Mouse (Mus musculus): ENCODE measurements around the gene Cbx5. TPM values are rescaled to one million over a fixed set of nuclear protein-coding genes. Genes with fewer than 3 reads are reported as not detected.

Gene Cbx5
- polyA plus RNA-seq, 1 experiment from 2014 or later: 176 TPM

DNA sequence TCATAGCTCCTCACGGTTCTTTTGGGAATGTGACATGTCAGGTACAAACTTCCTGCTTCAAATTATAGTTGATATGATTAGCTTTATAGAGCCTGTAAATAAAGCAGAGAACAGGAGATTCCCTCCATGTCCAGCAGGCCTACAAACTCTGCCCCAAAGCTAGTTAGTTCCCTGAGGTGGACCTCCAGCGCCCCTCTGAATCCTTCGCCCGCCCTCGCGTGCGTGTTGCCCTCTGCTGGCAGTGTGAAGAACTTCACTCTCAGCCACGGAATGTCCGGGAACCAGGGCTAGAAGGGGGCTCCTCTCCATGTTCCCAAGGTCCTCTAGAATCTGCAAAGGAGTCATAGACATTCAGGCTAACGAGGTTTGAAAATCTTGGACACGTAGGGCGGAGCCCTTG lies 61.5 kb downstream of the Cbx5 start:
- no peak overlapping the region for H3K4me3 ChIP-seq
- no peak overlapping the region for H3K4me2 ChIP-seq (replicated peaks)
- peaks cover 15% of the 10 kb centered on the region for H3K4me1 ChIP-seq
- no peaks in the 10 kb centered on the region for H3K9me3 ChIP-seq
- ATAC-seq (ENCODE audit: insufficient number of reproducible peaks, insufficient read depth, low FRiP score, low TSS enrichment): no peak
- 7% methylated on average over 12 of the region's 12 CpGs for WGBS
- no peak overlapping the region for H3K9ac ChIP-seq
- H3K27ac ChIP-seq: no peak overlapping the region
- H3K36me3 ChIP-seq: no peaks in the 10 kb centered on the region
- H3K27me3 ChIP-seq: peaks cover 90% of the 10 kb centered on the region

DNA sequence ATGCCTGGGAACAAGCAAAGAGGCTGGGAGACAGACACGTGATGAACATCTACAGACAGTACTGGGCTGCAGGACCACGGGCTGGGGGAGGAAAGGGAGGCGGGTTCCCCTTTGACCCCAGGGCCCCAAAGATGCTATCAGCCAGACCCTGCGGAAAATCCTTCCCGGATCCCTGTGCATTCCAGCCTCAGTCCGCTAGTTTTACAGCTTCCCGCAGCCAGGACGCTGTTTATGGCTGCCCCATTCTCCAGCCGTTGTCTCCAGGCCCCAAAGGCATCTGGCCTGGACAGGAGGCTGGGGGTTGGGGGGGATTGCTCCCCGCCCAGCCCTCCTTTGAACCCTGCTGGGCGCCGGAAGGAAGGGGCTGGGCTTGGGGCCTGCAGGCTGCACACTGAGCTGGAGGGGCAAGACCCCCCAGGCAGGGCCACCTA lies 62.0 kb downstream of the Cbx5 start:
- no peak overlapping the region for H3K27ac ChIP-seq
- WGBS: 5% methylated on average over 12 of the region's 12 CpGs
- peaks cover 93% of the 10 kb centered on the region for H3K27me3 ChIP-seq
- H3K9me3 ChIP-seq: no peaks in the 10 kb centered on the region
- no peaks in the 10 kb centered on the region for H3K36me3 ChIP-seq
- ATAC-seq (ENCODE audit: insufficient number of reproducible peaks, insufficient read depth, low FRiP score, low TSS enrichment): no peak
- H3K4me3 ChIP-seq: no peak overlapping the region
- peaks cover 10% of the 10 kb centered on the region for H3K4me1 ChIP-seq
- H3K9ac ChIP-seq: no peak overlapping the region
- 0 out of 2 replicates have a peak overlapping the region, but pooled peaks have one; percentile 8 for H3K4me2 ChIP-seq (replicated peaks)

DNA sequence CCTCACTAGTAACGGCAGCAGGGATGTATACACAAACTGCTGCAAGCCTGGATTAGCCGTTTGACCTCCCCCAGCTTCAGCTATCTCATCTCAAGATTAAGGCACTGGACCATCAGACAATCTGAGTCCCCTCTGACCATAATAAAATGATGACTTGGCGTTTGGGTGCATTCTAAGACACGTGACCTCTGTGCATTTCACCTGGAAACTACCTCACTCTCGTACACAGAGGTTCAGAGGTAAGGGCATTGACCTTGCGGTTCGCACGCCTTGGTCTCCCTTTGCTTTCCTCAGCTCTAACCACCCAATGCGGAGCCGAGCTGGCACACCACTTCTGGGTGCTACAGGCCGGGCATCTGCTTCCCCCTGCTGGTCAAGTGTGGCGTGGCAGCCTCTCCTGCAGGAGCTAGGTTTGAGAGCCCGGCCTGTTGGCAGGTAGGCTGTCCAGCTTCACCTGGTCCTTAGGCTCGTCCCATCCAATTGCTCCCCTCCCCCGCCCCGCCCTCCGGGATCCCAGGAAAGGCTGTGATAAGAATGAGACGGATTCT lies 62.7 kb downstream of the Cbx5 start:
- Histone ChIP-seq H3K4me2 (replicated peaks) (peak overlapping the region; percentile 8; the same call in 1 of the 2 replicates), H3K4me1 (peaks cover 5% of the 10 kb centered on the region; the same call in 1 of the 2 replicates), H3K9ac (no peak overlapping the region), H3K27me3 (peaks cover 95% of the 10 kb centered on the region), H3K4me3 (no peak overlapping the region), H3K27ac (no peak overlapping the region), H3K36me3 (no peaks in the 10 kb centered on the region), H3K9me3 (no peaks in the 10 kb centered on the region)
- ATAC-seq (ENCODE audit: insufficient number of reproducible peaks, insufficient read depth, low FRiP score, low TSS enrichment): 0 out of 2 replicates have a peak, but pooled peaks have one; percentile 11
- 1% methylated on average over 18 of the region's 18 CpGs for WGBS

DNA sequence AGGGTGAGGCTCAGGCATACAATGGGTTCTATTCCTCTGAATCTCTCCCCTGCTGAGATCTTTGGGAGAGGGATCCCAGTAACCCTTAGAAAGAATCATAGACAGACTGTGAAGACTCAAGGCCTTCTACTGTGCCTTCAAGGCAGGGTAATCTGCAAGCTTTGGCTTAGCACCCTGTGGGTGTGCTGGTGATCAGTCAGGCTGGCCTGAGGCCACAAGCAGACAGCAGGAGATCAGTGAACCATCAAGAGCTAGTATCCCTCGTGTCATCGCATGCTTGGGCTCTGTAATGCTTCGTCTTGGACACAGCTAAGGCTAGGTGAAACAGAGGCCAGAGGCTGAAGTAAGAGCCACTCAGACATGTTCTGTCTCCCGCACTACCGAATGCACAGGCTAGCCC lies 66.4 kb downstream of the Cbx5 start:
- Histone ChIP-seq H3K9me3 (no peaks in the 10 kb centered on the region), H3K27ac (no peak overlapping the region), H3K4me2 (replicated peaks) (no peak overlapping the region), H3K4me3 (no peak overlapping the region), H3K36me3 (no peaks in the 10 kb centered on the region), H3K9ac (no peak overlapping the region), H3K4me1 (peaks cover 26% of the 10 kb centered on the region), H3K27me3 (peaks cover 98% of the 10 kb centered on the region)
- 68% methylated on average over 5 of the region's 5 CpGs for WGBS
- ATAC-seq (ENCODE audit: insufficient number of reproducible peaks, insufficient read depth, low FRiP score, low TSS enrichment): no peak

DNA sequence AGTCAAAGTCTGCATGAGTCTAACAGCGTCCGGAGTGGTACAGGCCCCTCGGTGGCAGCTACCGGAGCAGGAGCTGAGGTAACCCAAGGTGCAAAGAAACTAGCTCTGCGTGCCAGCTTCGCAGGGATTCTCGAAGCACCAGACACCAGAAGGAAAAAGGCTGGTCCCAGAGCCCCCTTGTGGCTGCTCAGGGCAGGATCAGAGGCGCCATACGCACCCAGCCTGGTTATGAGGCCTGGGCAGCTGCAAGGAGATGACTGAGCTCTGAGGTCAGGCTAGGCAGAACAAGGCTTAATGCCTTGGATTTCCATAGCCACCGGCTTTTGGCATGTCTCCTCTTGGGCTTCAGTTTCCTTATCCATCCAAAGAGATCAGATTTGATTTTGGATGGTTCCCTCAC lies 67.1 kb downstream of the Cbx5 start:
- Histone ChIP-seq H3K4me2 (replicated peaks) (no peak overlapping the region), H3K4me1 (peaks cover 22% of the 10 kb centered on the region), H3K27ac (no peak overlapping the region), H3K36me3 (no peaks in the 10 kb centered on the region), H3K4me3 (no peak overlapping the region), H3K27me3 (peaks cover 99% of the 10 kb centered on the region), H3K9ac (no peak overlapping the region), H3K9me3 (no peaks in the 10 kb centered on the region)
- ATAC-seq (ENCODE audit: insufficient number of reproducible peaks, insufficient read depth, low FRiP score, low TSS enrichment): no peak
- 5% methylated on average over 10 of the region's 10 CpGs for WGBS

DNA sequence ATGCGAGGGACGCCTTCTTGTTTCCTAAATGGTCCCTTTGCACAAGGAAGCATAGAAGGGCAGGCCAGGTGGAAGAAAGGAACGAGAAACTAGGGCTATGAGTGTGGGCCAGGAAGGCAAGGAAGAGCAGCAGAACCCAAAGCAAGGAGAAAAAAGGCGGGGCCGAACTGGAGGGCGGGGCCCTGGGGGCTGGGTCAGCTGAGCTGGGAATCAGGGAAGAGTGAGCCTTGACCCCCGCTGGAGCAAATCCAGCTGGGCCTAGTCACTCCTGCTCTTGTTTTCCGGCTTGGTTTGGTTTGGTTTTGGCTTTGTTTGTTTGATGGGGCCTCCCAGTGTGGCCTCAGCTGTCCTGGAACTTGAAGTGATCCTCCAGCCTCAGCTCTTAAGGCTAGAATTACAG lies 68.3 kb downstream of the Cbx5 start:
- Histone ChIP-seq H3K27ac (no peak overlapping the region), H3K9me3 (no peaks in the 10 kb centered on the region), H3K9ac (no peak overlapping the region), H3K4me3 (no peak overlapping the region), H3K27me3 (peaks cover 100% of the 10 kb centered on the region), H3K36me3 (no peaks in the 10 kb centered on the region), H3K4me1 (peaks cover 21% of the 10 kb centered on the region), H3K4me2 (replicated peaks) (no peak overlapping the region)
- WGBS: 7% methylated on average over 8 of the region's 8 CpGs
- ATAC-seq (ENCODE audit: insufficient number of reproducible peaks, insufficient read depth, low FRiP score, low TSS enrichment): no peak

DNA sequence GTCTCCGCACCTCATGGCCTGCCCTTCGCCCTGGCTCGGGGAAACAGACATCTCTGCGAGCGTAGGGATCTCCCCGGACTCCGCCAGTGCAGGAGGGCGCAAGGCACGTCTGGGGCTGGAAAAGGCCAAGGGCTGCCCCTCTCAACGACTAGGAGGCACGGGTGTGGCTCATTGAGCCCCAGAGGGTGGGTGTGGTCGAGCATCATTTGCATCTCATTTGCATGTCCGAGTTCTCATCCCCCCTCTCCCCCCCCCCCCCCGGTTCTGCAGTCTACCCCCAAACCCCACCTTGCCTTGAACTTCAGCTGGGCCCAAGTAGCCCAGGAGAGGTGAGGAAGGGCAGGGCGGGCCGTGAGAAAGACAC lies 69.3 kb downstream of the Cbx5 start:
- peak overlapping the region; percentile 76 for H3K4me2 ChIP-seq (replicated peaks)
- no peaks in the 10 kb centered on the region for H3K36me3 ChIP-seq
- ATAC-seq (ENCODE audit: insufficient number of reproducible peaks, insufficient read depth, low FRiP score, low TSS enrichment): no peak
- peaks cover 100% of the 10 kb centered on the region for H3K27me3 ChIP-seq
- no peak overlapping the region for H3K9ac ChIP-seq
- no peaks in the 10 kb centered on the region for H3K9me3 ChIP-seq
- peaks cover 23% of the 10 kb centered on the region for H3K4me1 ChIP-seq
- 11% methylated on average over 16 of the region's 16 CpGs for WGBS
- H3K27ac ChIP-seq: no peak overlapping the region
- peak overlapping the region; percentile 41; the same call in 1 of the 2 replicates for H3K4me3 ChIP-seq

DNA sequence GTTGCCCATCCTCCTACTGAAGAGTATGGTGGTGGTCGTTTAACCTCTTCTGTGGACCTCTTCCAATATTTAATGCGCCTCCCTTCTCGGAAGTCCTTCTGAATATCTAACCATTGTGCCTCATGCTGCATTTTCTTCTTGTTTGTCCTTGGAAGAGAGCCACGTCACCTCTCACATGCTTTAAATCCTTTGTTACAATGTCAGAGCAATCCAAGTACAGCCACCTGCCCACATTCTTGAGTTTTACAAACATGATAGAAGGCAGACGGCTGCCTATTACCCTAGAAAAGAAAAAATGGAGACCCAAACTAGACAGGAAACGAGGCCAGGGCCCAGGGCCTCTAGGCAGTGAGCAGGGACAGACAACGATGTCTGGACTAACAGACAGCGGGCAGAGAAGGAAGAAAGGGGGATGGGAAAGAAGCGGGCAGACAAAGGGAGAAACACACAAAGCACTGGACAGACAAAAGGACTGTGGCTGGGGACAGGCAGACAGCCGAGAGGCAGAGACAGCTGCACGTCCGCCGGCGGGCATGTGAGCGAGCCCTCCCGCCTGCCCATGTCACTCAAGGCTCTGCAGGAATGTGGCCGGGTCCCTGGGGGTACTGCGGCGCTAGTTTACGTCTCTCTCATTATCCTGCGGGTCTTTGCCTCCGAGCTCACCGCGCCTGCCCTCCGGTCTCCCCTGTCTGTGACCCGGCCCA lies 69.9 kb downstream of the Cbx5 start:
- peak overlapping the region; percentile 41 for H3K4me3 ChIP-seq
- H3K9ac ChIP-seq: peak overlapping the region; percentile 19; the same call in 1 of the 2 replicates
- WGBS: 4% methylated on average over 26 of the region's 26 CpGs
- H3K4me2 ChIP-seq (replicated peaks): peak overlapping the region; percentile 76
- H3K27me3 ChIP-seq: peaks cover 99% of the 10 kb centered on the region
- peaks cover 25% of the 10 kb centered on the region for H3K4me1 ChIP-seq
- H3K36me3 ChIP-seq: no peaks in the 10 kb centered on the region
- H3K27ac ChIP-seq: no peak overlapping the region
- no peaks in the 10 kb centered on the region for H3K9me3 ChIP-seq
- no peak; the same call in 1 of the 2 replicates for ATAC-seq (ENCODE audit: insufficient number of reproducible peaks, insufficient read depth, low FRiP score, low TSS enrichment)

DNA sequence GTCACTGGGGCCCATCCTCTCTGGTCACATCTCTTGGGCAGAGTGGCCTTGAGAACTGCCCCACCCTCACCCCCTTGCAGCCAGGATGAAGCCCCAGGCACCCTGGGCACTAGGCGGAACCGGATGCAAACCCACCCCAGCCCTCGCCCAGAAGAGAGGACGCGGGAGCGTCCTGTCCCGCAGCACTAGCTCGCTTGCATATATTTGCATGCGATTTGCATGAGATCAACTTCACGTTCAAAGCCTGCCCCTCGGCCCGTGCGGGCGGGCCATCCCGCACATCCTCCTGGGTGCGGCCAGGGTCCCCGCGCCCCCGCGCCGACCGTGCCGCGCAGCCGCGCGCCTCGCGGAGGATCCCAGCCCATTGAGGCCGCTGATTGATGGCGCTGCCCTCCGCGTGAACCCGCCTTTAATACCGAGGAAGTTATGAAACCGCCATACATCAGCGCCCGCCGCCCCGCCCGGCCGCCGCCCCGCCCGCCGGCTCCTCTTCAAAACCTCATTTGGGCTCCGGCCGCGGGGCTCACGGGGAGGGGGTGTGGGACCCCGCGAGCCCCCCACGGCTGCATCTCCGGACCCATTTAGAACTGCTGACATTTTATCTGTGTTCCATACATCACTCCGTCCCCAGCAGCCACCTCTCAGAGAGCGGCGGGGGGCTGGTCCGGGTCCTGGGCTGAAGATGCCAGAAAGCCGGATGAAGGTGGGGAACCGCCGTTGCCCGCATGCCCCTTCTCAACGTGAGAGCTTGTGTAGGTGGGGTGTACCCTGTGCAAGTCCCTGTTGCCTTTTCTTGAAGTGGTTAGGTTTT lies 70.6 kb downstream of the Cbx5 start:
- 0 out of 2 replicates have a peak, but pooled peaks have one; percentile 10 for ATAC-seq (ENCODE audit: insufficient number of reproducible peaks, insufficient read depth, low FRiP score, low TSS enrichment)
- Histone ChIP-seq H3K27me3 (peaks cover 92% of the 10 kb centered on the region), H3K36me3 (no peaks in the 10 kb centered on the region), H3K4me2 (replicated peaks) (peak overlapping the region; percentile 76), H3K9ac (0 out of 2 replicates have a peak overlapping the region, but pooled peaks have one; percentile 19), H3K4me3 (peak overlapping the region; percentile 41), H3K9me3 (no peaks in the 10 kb centered on the region), H3K4me1 (peaks cover 25% of the 10 kb centered on the region), H3K27ac (no peak overlapping the region)
- under 1% methylated on average over 63 of the region's 63 CpGs for WGBS

DNA sequence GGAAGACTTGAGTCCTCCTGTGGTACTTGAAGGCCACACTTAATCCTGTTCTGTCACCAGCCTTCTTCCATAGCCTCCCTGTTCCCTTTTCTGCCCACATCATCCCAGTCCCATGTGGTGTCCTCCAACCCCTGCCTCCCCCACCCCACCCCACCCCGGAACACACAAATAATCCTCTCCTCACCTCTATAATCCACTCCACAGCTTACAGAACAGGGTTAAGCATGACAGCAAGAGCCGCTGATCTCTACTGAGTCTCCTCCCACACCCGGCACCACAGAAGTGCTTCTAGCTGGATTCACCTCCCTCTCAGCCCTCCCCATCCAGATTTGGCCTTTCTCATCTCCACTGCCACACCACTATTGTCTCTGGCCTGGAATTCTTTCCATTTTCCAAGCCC lies 71.8 kb downstream of the Cbx5 start:
- Histone ChIP-seq H3K4me3 (no peak overlapping the region), H3K36me3 (no peaks in the 10 kb centered on the region), H3K27ac (no peak overlapping the region), H3K4me2 (replicated peaks) (no peak overlapping the region), H3K9me3 (no peaks in the 10 kb centered on the region), H3K27me3 (peaks cover 79% of the 10 kb centered on the region), H3K4me1 (peaks cover 30% of the 10 kb centered on the region), H3K9ac (no peak overlapping the region)
- 32% methylated on average over 3 of the region's 3 CpGs for WGBS
- no peak for ATAC-seq (ENCODE audit: insufficient number of reproducible peaks, insufficient read depth, low FRiP score, low TSS enrichment)

DNA sequence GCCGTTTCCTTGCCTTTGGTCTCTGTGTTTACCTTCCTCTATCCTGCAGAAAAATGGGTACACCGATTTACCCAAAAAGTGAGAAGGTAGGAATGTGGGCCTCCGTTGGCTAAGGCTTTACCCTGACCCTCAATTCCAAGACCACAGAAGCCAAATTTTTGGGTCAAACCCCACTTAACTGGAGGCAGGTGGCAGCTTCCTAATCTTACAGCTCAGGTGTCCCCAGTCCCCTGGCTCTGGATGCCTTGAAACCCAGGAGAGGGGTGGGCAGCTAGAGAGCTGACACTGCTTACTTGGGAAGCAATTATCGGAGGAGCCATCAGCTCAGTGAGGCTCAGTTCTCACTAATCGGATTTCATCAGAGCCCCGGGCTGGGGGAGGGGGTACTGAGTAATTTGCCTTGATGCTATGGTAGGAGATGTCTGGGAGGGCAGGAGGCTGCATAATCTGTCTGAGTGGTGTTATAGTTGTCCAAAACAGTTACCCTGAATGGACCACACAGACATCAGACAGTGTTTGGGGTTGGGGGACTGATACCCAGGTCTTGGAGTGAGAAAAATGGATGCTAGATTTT lies 72.5 kb downstream of the Cbx5 start, which contains the start of gene Smug1:
Gene Smug1, minus strand, starts transcription at position 51 of the 574 bp plus-strand sequence.
- 24% methylated on average over 6 of the region's 6 CpGs for WGBS
- H3K27me3 ChIP-seq: peaks cover 73% of the 10 kb centered on the region
- no peaks in the 10 kb centered on the region for H3K9me3 ChIP-seq
- no peak within 1 kb of the TSS for H3K4me2 ChIP-seq (replicated peaks)
- H3K4me3 ChIP-seq: no peak within 1 kb of the TSS
- ATAC-seq (ENCODE audit: insufficient number of reproducible peaks, insufficient read depth, low FRiP score, low TSS enrichment): no peak
- H3K27ac ChIP-seq: no peak within 1 kb of the TSS
- no peaks in the 10 kb centered on the region for H3K36me3 ChIP-seq
- no peak within 1 kb of the TSS for H3K9ac ChIP-seq
- peaks cover 34% of the 10 kb centered on the region for H3K4me1 ChIP-seq

Measured in embryonic facial prominence, embryonic 12.5 days (tissue).